Mouse (Mus musculus) liver, embryonic 15.5 days (tissue): Measurements from ENCODE around the gene Duxf3. TPM values are rescaled to one million over a fixed set of nuclear protein-coding genes. Genes with fewer than 3 reads are reported as not detected.
A peak's percentile ranks its signal among the peaks of the same experiment; 100 is the strongest.
"Not testable (repeated sequence)": the region's sequence is repeated elsewhere in the genome, so short reads cannot be mapped to it uniquely, and the experiment has no call there.

ENCODE experiments used
- ATAC-seq: fragments of 200-750 bp; cut with Nextera tagmentation; 2 replicates; pipeline ENCODE4 v1.8.0; 2017; ENCODE audit warnings: moderate number of reproducible peaks, mild to moderate bottlenecking, moderate library complexity; ENCODE audit not compliant: insufficient read depth
- H3K27ac ChIP-seq: fragments of 300-500 bp; sonication (generic); replicated peaks from 2 replicates; pipeline ENCODE4 v1.5.1; 2015; ENCODE audit warnings: mild to moderate bottlenecking, inconsistent platforms
- H3K27me3 ChIP-seq: fragments of 300-500 bp; sonication (generic); 2 replicates; pipeline ENCODE4 v1.6.1; 2015; ENCODE audit warnings: mild to moderate bottlenecking, inconsistent platforms
- H3K36me3 ChIP-seq: fragments of 300-500 bp; sonication (generic); replicated peaks from 2 replicates; pipeline ENCODE4 v1.6.1; 2015; ENCODE audit warnings: moderate library complexity, mild to moderate bottlenecking, inconsistent platforms
- H3K4me1 ChIP-seq: fragments of 300-500 bp; sonication (generic); replicated peaks from 2 replicates; pipeline ENCODE4 v1.6.1; 2015; ENCODE audit warnings: inconsistent platforms
- H3K4me2 ChIP-seq: fragments of 300-500 bp; sonication (generic); 2 replicates; pipeline ENCODE4 v1.6.1; 2015; ENCODE audit warnings: moderate library complexity, mild to moderate bottlenecking, inconsistent platforms
- H3K4me3 ChIP-seq: fragments of 300-500 bp; sonication (generic); replicated peaks from 2 replicates; pipeline ENCODE4 v1.5.1; 2015; ENCODE audit warnings: mild to moderate bottlenecking, inconsistent platforms
- H3K9ac ChIP-seq: fragments of 300-500 bp; sonication (generic); 2 replicates; pipeline ENCODE4 v1.6.1; 2015; ENCODE audit warnings: moderate library complexity, mild to moderate bottlenecking, inconsistent platforms
- H3K9me3 ChIP-seq: fragments of 300-500 bp; sonication (generic); replicated peaks from 2 replicates; pipeline ENCODE4 v1.6.1; 2016; ENCODE audit warnings: inconsistent platforms
- WGBS: fragments of 180-500 bp; shearing (Covaris S2); methylation state at CpG from one replicate; pipeline ENCODE4 v1.1.7; 2015; ENCODE audit warnings: mixed read lengths; ENCODE audit not compliant: insufficient replicate concordance; 5-methylcytosine and 5-hydroxymethylcytosine counted together
- polyA plus RNA-seq: library from polyadenylated mRNA; unstranded; fragments of >200 nt; fragmentation: Nextera tagmentation; extraction: Ambion mirVana; gene quantifications from 2 replicates; pipeline ENCODE4 v1.2.1, GENCODE M21; 2015

Gene Duxf3
- not detected in 2 replicates for polyA plus RNA-seq

DNA sequence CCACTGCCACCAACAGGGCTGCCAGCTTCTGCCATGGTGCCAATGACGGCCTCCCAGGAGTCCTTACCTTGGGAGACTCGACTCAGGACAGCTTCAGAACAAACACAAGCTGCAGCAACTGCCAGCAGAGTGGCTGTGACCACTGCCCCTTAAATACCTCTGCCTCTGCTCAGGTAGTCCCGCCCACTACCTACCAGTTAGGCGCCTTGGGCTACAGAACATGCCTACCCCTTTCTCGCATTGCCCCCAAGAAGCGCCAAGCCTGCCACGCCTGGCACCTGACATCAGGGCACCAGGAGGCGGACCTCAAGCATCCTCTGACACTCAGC lies at the start of gene Duxf3:
TSS of gene Duxf3 (minus strand) at position 35 of the 329 bp plus-strand sequence.
- peaks cover 14% of the 10 kb centered on the region for H3K9me3 ChIP-seq
- peak; percentile 34 for ATAC-seq
- not testable (repeated sequence) for H3K4me2 ChIP-seq, H3K27me3 ChIP-seq, H3K4me3 ChIP-seq, H3K4me1 ChIP-seq, H3K36me3 ChIP-seq, H3K9ac ChIP-seq, H3K27ac ChIP-seq
- 59% methylated on average over 8 of the region's 8 CpGs for WGBS

DNA sequence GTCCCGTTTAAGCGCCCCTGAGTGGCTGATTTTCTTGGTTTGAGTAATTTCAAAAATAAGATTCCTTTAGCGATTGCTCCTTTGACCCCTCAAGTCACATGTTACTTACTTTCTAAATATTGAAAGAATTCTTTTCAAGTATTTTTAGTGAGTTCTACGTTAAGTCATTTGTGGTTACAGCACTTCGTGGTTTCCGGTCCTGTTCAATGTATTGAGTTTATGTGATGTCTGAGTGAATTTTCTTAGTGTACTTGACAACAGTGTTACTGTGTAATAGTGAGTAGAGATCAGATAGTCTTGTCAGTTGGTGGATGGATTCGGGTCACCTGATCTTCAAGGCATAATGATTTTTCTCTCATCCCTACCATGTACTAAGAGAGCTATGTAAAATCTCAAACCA lies 49.8 kb upstream of the Duxf3 start:
- H3K4me2 ChIP-seq = no peak overlapping the region
- no peaks in the 10 kb centered on the region for H3K27me3 ChIP-seq
- peaks cover 44% of the 10 kb centered on the region for H3K36me3 ChIP-seq
- 0 out of 2 replicates have a peak, but pooled peaks cover 7% of the 10 kb centered on the region for H3K4me1 ChIP-seq
- 77% methylated on average over 7 of the region's 7 CpGs for WGBS
- H3K4me3 ChIP-seq = no peak overlapping the region
- H3K9me3 ChIP-seq = no peaks in the 10 kb centered on the region
- no peak overlapping the region for H3K9ac ChIP-seq
- no peak overlapping the region for H3K27ac ChIP-seq
- ATAC-seq = no peak

DNA sequence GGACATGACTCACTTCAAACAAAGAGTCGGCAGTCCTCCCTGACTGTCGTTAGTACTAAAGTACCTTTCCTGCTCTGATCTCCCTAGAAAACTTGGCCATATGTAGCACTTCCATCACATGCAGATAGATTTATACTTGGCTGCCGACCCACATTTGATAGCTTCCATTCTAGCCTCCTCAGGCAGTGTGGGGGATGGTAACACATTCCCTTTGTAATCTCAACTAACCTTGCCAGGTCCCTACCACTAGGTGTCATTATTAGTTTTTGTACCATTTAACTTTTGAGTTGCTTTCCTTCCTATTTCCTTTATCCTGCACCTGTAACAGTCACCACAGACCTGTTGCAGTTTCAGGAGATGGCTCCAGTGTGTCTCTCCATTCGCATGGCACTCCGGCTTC lies 26.0 kb upstream of the Duxf3 start:
- Histone ChIP-seq H3K9ac (no peak overlapping the region), H3K9me3 (no peaks in the 10 kb centered on the region), H3K27me3 (no peaks in the 10 kb centered on the region), H3K4me2 (no peak overlapping the region), H3K4me1 (peaks cover 23% of the 10 kb centered on the region), H3K4me3 (no peak overlapping the region), H3K27ac (no peak overlapping the region), H3K36me3 (peaks cover 25% of the 10 kb centered on the region)
- WGBS = 61% methylated on average over 5 of the region's 5 CpGs
- no peak for ATAC-seq

DNA sequence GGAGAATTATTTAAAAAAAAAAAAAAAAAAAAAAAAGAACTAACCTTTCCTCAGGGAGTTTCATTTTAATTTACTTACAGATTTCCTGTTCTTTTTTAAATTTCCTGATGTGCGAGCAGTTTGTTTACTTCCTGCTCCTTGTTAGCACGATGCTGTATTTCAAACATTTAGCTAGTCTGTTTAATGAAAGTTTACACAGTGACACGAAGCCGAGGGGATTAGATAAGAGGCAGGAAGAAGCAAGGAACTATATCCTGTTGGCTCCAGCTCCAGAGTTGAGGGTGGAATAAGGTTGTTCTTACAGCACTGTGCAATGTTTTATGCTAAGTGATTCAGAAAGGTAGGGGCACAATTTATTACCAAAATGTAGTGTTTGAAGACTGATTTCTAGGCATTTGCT lies 23.5 kb upstream of the Duxf3 start:
- ATAC-seq = no peak
- Histone ChIP-seq H3K36me3 (peaks cover 17% of the 10 kb centered on the region), H3K27ac (0 out of 2 replicates have a peak overlapping the region, but pooled peaks have one; percentile 19), H3K27me3 (no peaks in the 10 kb centered on the region), H3K9ac (no peak overlapping the region), H3K4me1 (peaks cover 23% of the 10 kb centered on the region), H3K9me3 (no peaks in the 10 kb centered on the region), H3K4me2 (peak overlapping the region; percentile 84), H3K4me3 (peak overlapping the region; percentile 79)
- under 1% methylated on average over 4 of the region's 4 CpGs for WGBS

DNA sequence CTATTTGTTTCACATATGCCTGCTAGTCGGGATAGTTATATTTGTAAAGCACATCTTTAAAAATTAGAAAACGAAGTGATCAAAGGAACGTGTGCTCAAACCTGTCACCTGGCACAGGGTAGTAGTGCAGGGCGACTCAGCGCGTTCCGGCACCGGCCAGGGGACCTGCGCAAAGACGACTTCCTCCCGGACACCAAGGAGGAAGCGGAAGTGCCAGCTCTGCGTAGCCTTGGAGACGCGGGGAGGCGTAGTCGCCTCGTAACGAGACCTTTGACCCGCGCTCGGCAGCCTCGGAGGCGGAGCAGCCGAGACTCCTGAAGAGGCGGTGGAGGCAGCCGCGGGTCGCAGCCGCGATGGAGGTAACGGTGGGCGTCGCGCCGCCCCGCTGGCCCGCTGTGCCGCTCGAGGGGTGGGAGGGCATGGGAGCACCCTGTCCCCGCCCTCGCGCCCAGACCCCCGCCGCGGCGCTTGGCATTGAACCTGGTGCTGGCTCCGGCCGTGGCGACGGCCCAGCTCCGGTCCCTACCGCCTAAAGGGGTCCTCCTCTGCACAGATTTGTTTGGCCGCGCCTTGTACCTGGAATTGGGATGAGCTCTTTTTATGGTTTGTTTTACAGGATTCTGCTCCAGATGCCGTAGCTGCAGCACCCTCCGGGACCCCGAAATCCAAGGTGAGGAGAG lies 22.9 kb upstream of the Duxf3 start, which contains the start of gene Gcc2:
TSS of gene Gcc2 (plus strand) at position 285 of the 680 bp plus-strand sequence.
- H3K27me3 ChIP-seq = no peaks in the 10 kb centered on the region
- peaks cover 23% of the 10 kb centered on the region for H3K4me1 ChIP-seq
- peak within 1 kb of the TSS; percentile 76 for H3K27ac ChIP-seq
- WGBS = under 1% methylated on average over 57 of the region's 58 CpGs
- peak within 1 kb of the TSS; percentile 79 for H3K4me3 ChIP-seq
- peak; percentile 99 for ATAC-seq
- H3K9me3 ChIP-seq = no peaks in the 10 kb centered on the region
- peak within 1 kb of the TSS; percentile 84 for H3K4me2 ChIP-seq
- H3K9ac ChIP-seq = peak within 1 kb of the TSS; percentile 85
- H3K36me3 ChIP-seq = peaks cover 17% of the 10 kb centered on the region

DNA sequence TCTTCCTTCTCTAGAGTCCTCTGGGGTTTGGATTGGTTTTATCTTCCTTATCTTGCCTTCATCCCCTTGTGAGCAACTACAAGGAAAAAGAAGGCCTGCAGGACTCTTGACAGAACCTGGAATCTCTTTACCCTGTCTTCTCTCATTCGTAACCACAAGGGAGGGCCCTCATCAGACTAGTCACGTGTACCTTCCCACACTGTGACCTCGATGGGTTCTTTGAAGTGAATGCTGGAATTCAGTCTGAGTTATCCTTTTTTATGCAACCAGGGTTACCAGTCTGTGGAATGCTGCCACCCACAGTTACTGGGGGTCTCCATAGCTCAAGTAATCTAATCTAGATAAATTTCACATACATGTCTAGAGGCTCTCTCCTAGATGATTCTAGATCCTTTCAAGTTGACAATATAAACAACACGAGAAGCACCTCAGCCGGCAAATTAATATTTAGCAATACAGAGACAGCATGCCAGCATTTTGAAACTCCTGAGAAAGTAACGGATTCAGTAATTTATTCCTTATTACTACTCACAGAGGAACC lies 22.2 kb upstream of the Duxf3 start:
- H3K9ac ChIP-seq = peak overlapping the region; percentile 85
- ATAC-seq = no peak
- H3K36me3 ChIP-seq = peaks cover 11% of the 10 kb centered on the region; the same call in 1 of the 2 replicates
- peak overlapping the region; percentile 84 for H3K4me2 ChIP-seq
- no peaks in the 10 kb centered on the region for H3K9me3 ChIP-seq
- 22% methylated on average over 6 of the region's 6 CpGs for WGBS
- no peaks in the 10 kb centered on the region for H3K27me3 ChIP-seq
- no peak overlapping the region for H3K27ac ChIP-seq
- peak overlapping the region; percentile 79 for H3K4me3 ChIP-seq
- peaks cover 23% of the 10 kb centered on the region for H3K4me1 ChIP-seq

DNA sequence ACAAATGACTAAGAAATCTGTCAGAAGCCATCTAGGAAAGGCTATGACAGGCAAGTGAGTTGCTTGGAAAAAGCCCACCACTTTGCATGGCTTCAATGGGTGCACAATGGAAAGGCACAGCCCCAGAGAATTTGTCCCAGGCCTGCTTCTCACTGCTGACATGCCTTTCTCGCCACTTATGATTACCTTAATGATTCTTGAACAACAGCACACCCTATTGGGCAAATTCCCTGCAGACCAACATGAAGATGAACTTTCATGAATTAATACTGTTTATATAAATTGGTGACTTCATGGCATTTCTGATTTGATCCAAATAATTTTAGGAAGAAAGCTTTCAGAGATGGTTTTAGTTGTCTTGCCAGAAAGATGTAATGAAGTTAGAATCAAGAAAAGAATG lies 17.1 kb upstream of the Duxf3 start:
- Histone ChIP-seq H3K4me3 (no peak overlapping the region), H3K9ac (no peak overlapping the region), H3K27ac (no peak overlapping the region), H3K9me3 (no peaks in the 10 kb centered on the region), H3K36me3 (no peaks in the 10 kb centered on the region), H3K4me2 (no peak overlapping the region), H3K27me3 (no peaks in the 10 kb centered on the region), H3K4me1 (peaks cover 3% of the 10 kb centered on the region)
- WGBS = 23% methylated on average over 1 of the region's 1 CpGs
- no peak for ATAC-seq

DNA sequence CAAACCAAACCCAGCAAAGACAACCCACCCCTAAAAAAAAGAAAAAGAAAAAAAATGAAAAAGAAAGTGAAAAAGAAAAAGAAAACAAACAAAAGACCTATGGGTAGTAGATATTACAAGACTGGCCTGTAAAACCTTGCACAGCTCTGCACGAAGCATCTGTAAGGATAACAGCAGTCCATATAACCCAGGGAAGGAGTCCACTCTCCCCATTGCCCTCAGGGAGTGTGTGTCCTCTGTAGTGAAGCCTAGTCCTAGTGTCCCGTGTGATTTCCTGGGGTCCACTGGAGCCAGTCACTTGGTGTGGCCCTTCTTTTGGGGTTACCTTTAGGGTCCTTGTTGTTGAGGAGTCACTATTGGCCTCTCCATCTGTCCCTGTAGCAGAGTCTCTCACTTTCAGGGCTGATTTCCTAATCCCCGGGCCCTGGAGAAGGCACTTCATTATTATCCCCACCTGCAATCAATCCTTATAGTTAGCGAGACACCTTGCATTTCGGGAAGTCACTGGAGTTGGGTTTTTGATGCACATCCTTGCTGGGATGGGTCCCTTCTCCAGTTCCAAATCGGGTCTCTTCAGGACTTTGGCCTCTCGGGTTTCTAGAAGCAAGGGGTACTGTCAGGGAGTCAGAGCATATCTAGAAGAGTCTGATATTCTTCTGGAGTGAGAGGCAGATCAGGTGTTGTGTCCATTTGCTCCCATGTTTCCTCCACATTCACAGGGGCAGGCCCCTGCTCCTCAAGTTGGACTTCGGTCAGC lies 6.7 kb upstream of the Duxf3 start:
- not testable (repeated sequence) for H3K4me1 ChIP-seq, H3K9me3 ChIP-seq, H3K9ac ChIP-seq, H3K27ac ChIP-seq, H3K4me3 ChIP-seq, H3K36me3 ChIP-seq, H3K27me3 ChIP-seq, H3K4me2 ChIP-seq
- WGBS = 56% methylated on average over 8 of the region's 8 CpGs
- peak; percentile 51; the same call in 1 of the 2 replicates for ATAC-seq

DNA sequence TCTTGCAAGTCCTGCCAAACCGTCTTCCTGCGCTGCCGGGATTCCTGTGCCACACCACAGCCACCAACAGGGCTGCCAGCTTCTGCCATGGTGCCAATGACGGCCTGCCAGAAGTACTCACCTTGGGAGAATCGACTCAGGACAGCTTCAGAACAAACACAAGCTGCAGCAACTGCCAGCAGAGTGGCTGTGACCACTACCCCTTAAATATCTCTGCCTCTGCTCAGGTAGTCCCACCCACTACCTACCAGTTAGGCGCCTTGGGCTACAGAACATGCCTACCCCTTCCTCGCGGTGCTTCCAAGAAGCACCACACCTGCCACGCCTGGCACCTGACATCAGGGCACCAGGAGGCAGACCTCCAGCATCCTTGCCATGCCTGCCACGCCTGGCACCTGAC lies 4.1 kb upstream of the Duxf3 start, which contains the start of gene Gm4981:
TSS of gene Gm4981 (minus strand) at position 89 of the 400 bp plus-strand sequence.
- no peaks in the 10 kb centered on the region for H3K36me3 ChIP-seq
- no peak within 1 kb of the TSS for H3K9ac ChIP-seq
- no peak within 1 kb of the TSS for H3K27ac ChIP-seq
- H3K27me3 ChIP-seq = no peaks in the 10 kb centered on the region
- WGBS = 69% methylated on average over 10 of the region's 10 CpGs
- no peak; the same call in 1 of the 2 replicates for ATAC-seq
- no peak within 1 kb of the TSS for H3K4me3 ChIP-seq
- H3K4me1 ChIP-seq = no peaks in the 10 kb centered on the region
- peaks cover 10% of the 10 kb centered on the region for H3K9me3 ChIP-seq
- H3K4me2 ChIP-seq = no peak within 1 kb of the TSS

DNA sequence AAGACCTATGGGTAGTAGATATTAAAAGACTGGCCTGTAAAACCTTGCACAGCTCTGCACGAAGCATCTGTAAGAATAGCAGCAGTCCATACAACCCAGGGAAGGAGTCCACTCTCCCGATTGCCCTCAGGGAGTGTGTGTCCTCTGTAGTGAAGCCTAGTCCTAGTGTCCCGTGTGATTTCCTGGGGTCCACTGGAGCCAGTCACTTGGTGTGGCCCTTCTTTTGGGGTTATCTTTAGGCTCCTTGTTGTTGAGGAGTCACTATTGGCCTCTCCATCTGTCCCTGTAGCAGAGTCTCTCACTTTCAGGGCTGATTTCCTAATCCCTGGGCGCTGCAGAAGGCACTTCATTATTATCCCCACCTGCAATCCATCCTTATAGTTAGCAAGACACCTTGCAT lies 2.5 kb upstream of the Duxf3 start:
- H3K9ac ChIP-seq, H3K27me3 ChIP-seq, ATAC-seq, H3K27ac ChIP-seq, H3K36me3 ChIP-seq, H3K4me2 ChIP-seq, H3K4me1 ChIP-seq, H3K4me3 ChIP-seq: not testable (repeated sequence)
- H3K9me3 ChIP-seq = peaks cover 14% of the 10 kb centered on the region
- WGBS = 46% methylated on average over 4 of the region's 4 CpGs

DNA sequence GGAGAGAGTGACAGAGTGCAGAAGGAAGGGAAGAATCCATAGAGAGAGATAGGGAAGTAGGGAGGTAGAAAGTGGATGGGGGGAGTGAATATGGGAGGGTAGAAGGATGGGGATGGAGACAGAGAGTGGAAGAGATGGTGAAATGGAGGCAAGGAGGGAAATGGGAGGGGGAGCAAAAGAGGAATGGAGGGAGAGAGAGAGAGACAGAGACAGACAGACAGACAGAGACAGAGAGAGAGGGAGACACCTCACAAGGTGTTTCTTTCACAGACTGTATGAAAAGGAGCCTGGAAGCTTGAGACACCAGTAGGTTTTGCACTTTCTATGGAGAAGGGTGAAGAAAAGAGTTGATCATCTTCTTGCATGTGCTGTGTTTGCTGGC lies 1.3 kb upstream of the Duxf3 start:
- H3K27me3 ChIP-seq, H3K4me2 ChIP-seq, H3K4me3 ChIP-seq, H3K36me3 ChIP-seq, H3K4me1 ChIP-seq, H3K9ac ChIP-seq, ATAC-seq, H3K27ac ChIP-seq: not testable (repeated sequence)
- peaks cover 14% of the 10 kb centered on the region for H3K9me3 ChIP-seq
